Comparison of ENCODE assay signal across 12 mouse cellular contexts in the genomic region with DNA sequence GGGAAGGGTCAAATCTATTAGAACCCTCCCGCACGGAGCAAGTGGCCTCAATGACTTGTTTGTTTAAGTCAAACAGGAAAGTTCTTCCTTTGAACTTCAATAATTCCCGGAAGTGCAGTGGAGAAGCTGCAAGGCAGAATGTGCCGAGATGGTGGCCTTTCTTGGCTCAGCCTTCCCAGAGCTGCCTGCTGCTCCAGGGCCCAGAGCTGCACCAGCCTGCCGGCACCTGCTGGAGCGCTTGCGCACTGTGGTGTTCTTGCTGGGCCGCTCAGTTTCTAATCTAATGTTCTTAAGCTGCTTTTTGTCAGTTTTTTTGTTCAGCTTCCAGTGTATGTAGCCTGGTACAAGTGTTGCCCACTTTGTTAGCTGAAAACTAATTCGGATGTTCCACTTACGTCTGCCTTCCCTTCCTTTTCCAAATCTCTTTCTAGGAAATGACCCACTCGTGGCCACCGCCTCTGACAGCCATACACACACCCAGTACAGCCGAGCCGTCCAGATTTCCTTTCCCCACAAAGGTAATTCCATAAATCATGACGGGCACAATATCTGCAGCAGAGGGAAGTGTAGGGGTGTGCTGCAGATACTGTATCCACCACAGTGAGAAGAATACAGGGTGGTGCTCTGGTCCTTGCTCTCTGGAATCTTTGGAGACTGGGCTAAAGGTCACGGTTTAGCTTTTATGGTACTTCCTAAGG.
DNase-seq lines count a peak whose midpoint lies in the region; ATAC-seq lines count a peak whose summit lies in the region.
"Had no signal": no experiment of that assay in that cellular context is flagged by ENCODE, and none has a peak within 500 bp of the region (broad histone marks: within the 10 kb centered on the region; RNA-seq: fewer than 3 reads in every experiment).

No protein-coding gene starts in this region.

- H3K27ac ChIP-seq in forebrain, embryonic 14.5 days (ENCODE audit: low read depth, low read length) = no peak overlapping the region
- H3K27ac ChIP-seq in forebrain, embryonic 15.5 days (replicated peaks) = no peak overlapping the region
- H3K27ac ChIP-seq in liver, embryonic 12.5 days = 0 out of 2 replicates have a peak overlapping the region, but pooled peaks have one; percentile 20
- H3K27ac ChIP-seq in stomach, embryonic 15.5 days = peak overlapping the region; percentile 69
- H3K27ac ChIP-seq in midbrain, embryonic 11.5 days (ENCODE audit: low read depth, low read length) = no peak overlapping the region
- H3K27ac ChIP-seq: limb, embryonic 10.5 days; midbrain, embryonic 12.5 days had no signal

- H3K27me3 ChIP-seq in forebrain, embryonic 14.5 days (replicated peaks; ENCODE audit: control insufficient read depth, insufficient read depth, low read length) = no peaks in the 10 kb centered on the region
- H3K27me3 ChIP-seq in forebrain, embryonic 15.5 days = no peaks in the 10 kb centered on the region
- no peaks in the 10 kb centered on the region for H3K27me3 ChIP-seq in liver, embryonic 12.5 days (replicated peaks)
- H3K27me3 ChIP-seq in stomach, embryonic 15.5 days (replicated peaks) = no peaks in the 10 kb centered on the region
- no peaks in the 10 kb centered on the region for H3K27me3 ChIP-seq in midbrain, embryonic 11.5 days (ENCODE audit: control insufficient read depth, insufficient read depth, low read length)
- H3K27me3 ChIP-seq: midbrain, embryonic 12.5 days had no signal

- no peak overlapping the region for H3K4me3 ChIP-seq in forebrain, embryonic 14.5 days (ENCODE audit: low read depth, low read length)
- H3K4me3 ChIP-seq in forebrain, embryonic 15.5 days = no peak overlapping the region
- no peak overlapping the region for H3K4me3 ChIP-seq in liver, embryonic 12.5 days
- no peak overlapping the region for H3K4me3 ChIP-seq in stomach, embryonic 15.5 days (replicated peaks)
- no peak overlapping the region for H3K4me3 ChIP-seq in midbrain, embryonic 11.5 days (ENCODE audit: low read depth, low read length)
- H3K4me3 ChIP-seq: erythroblast, embryonic 14.5 days; limb, embryonic 10.5 days; midbrain, embryonic 12.5 days had no signal

- H3K9ac ChIP-seq in forebrain, embryonic 14.5 days (ENCODE audit: low read length) = no peak overlapping the region
- no peak overlapping the region for H3K9ac ChIP-seq in forebrain, embryonic 15.5 days (replicated peaks)
- no peak overlapping the region for H3K9ac ChIP-seq in liver, embryonic 12.5 days
- no peak overlapping the region for H3K9ac ChIP-seq in stomach, embryonic 15.5 days
- no peak overlapping the region for H3K9ac ChIP-seq in midbrain, embryonic 11.5 days (ENCODE audit: low read length)
- H3K9ac ChIP-seq: midbrain, embryonic 12.5 days had no signal

- no peaks in the 10 kb centered on the region for H3K9me3 ChIP-seq in forebrain, embryonic 14.5 days (replicated peaks; ENCODE audit: control insufficient read depth, low read length)
- H3K9me3 ChIP-seq in forebrain, embryonic 15.5 days = no peaks in the 10 kb centered on the region
- no peaks in the 10 kb centered on the region for H3K9me3 ChIP-seq in liver, embryonic 12.5 days (replicated peaks)
- H3K9me3 ChIP-seq in stomach, embryonic 15.5 days = no peaks in the 10 kb centered on the region
- H3K9me3 ChIP-seq in midbrain, embryonic 11.5 days (ENCODE audit: control insufficient read depth, low read length) = no peaks in the 10 kb centered on the region
- H3K9me3 ChIP-seq: limb, embryonic 10.5 days; midbrain, embryonic 12.5 days had no signal

- 0 out of 2 replicates have a peak, but pooled peaks have one; percentile 38 for ATAC-seq in forebrain, embryonic 14.5 days
- no peak for ATAC-seq in forebrain, embryonic 15.5 days (replicated peaks)
- no peak for ATAC-seq in liver, embryonic 12.5 days
- ATAC-seq in stomach, embryonic 15.5 days (ENCODE audit: insufficient read depth, low FRiP score, low read depth) = peak; percentile 70; the same call in 1 of the 2 replicates
- no peak for ATAC-seq in midbrain, embryonic 11.5 days (ENCODE audit: low FRiP score)

- no peaks in the 10 kb centered on the region for H3K36me3 ChIP-seq in forebrain, embryonic 14.5 days (ENCODE audit: control insufficient read depth, insufficient read depth, low read length)
- no peaks in the 10 kb centered on the region for H3K36me3 ChIP-seq in forebrain, embryonic 15.5 days
- peaks cover 98% of the 10 kb centered on the region for H3K36me3 ChIP-seq in liver, embryonic 12.5 days
- no peaks in the 10 kb centered on the region for H3K36me3 ChIP-seq in stomach, embryonic 15.5 days
- no peaks in the 10 kb centered on the region for H3K36me3 ChIP-seq in midbrain, embryonic 11.5 days (ENCODE audit: control insufficient read depth, insufficient read depth, low read length)
- H3K36me3 ChIP-seq: limb, embryonic 10.5 days; midbrain, embryonic 12.5 days had no signal

- 65% methylated on average over 16 of the region's 16 CpGs for WGBS in forebrain, embryonic 14.5 days
- 62% methylated on average over 16 of the region's 16 CpGs for WGBS in forebrain, embryonic 15.5 days
- WGBS in liver, embryonic 12.5 days (ENCODE audit: insufficient replicate concordance) = 72% methylated on average over 16 of the region's 16 CpGs
- 47% methylated on average over 16 of the region's 16 CpGs for WGBS in stomach, embryonic 15.5 days
- WGBS in midbrain, embryonic 11.5 days = 68% methylated on average over 16 of the region's 16 CpGs

- no peak for DNase-seq in forebrain, embryonic 14.5 days (ENCODE audit: low spot score)
- DNase-seq in liver = no peak
- peak; percentile 39 to 73 for DNase-seq in kidney, postnatal 25 days
- no peak for DNase-seq in B cell, adult 2 months
- no peak for DNase-seq in midbrain, embryonic 11.5 days (ENCODE audit: low spot score, missing footprints)
- DNase-seq: cerebellum, adult 11-12 months had no signal

- no peak overlapping the region for H3K4me2 ChIP-seq in forebrain, embryonic 14.5 days (ENCODE audit: low read length)
- H3K4me2 ChIP-seq in forebrain, embryonic 15.5 days (replicated peaks) = no peak overlapping the region
- no peak overlapping the region for H3K4me2 ChIP-seq in liver, embryonic 12.5 days
- no peak overlapping the region for H3K4me2 ChIP-seq in stomach, embryonic 15.5 days
- H3K4me2 ChIP-seq in midbrain, embryonic 11.5 days = no peak overlapping the region
- H3K4me2 ChIP-seq: midbrain, embryonic 12.5 days had no signal

- no peaks in the 10 kb centered on the region for H3K4me1 ChIP-seq in forebrain, embryonic 14.5 days (ENCODE audit: control insufficient read depth, insufficient read depth, low read length)
- no peaks in the 10 kb centered on the region for H3K4me1 ChIP-seq in forebrain, embryonic 15.5 days
- H3K4me1 ChIP-seq in liver, embryonic 12.5 days = peaks cover 32% of the 10 kb centered on the region
- no peaks in the 10 kb centered on the region for H3K4me1 ChIP-seq in stomach, embryonic 15.5 days
- H3K4me1 ChIP-seq in midbrain, embryonic 11.5 days (ENCODE audit: control insufficient read depth, insufficient read depth, low read length) = no peaks in the 10 kb centered on the region

Comparison
In these comparisons a context has a peak if more than half of its experiments do, and no peak if none do; other contexts are left out.
1. ATAC-seq: peak in forebrain, embryonic 14.5 days (single experiment) and stomach, embryonic 15.5 days (single experiment); none in forebrain, embryonic 15.5 days (single experiment), liver, embryonic 12.5 days (single experiment) and midbrain, embryonic 11.5 days (single experiment).
2. DNase-seq: peak in kidney, postnatal 25 days (2 of 2); none in forebrain, embryonic 14.5 days (single experiment), liver (single experiment), B cell, adult 2 months (0 of 2) and midbrain, embryonic 11.5 days (single experiment).
3. H3K27ac ChIP-seq: peak in liver, embryonic 12.5 days (single experiment) and stomach, embryonic 15.5 days (single experiment); none in forebrain, embryonic 14.5 days (single experiment), forebrain, embryonic 15.5 days (single experiment) and midbrain, embryonic 11.5 days (single experiment).